Mouse (Mus musculus): ENCODE results near the gene Cacna1a.

DNA sequence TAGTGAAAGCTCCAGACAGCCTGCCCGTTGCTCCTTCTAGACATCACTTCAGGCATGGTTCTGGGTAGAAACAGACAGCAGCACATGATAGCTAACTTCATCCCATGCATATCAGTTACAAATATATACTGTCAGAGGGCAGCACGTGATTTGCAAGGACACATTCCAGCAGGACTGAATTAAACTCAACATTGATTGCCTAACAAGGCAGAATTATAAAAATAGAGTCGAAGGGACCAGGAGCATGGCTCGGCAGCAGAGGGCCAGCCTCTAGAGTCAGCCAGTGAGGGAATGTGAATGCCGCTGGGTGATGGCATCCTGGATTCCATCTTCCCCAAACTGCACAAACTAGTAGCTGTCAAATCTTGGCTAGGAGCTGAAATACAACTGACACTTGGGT, 119.0 kb downstream of the Cacna1a start:
- TF ChIP-seq POLR2A (IDR thresholded peaks at IDR 0.05; ENCODE audit: borderline replicate concordance, control insufficient read depth, low read depth, low read length): no peak
- no peak for TF ChIP-seq CTCF (IDR thresholded peaks at IDR 0.05; ENCODE audit: control insufficient read depth, insufficient read depth, low read length)
